Mouse (Mus musculus): ENCODE results near the gene Anxa8. TPM values are rescaled to one million over a fixed set of nuclear protein-coding genes. Genes with fewer than 3 reads are reported as not detected.

Anxa8 gene
- polyA plus RNA-seq, 1 experiment: 6.2 TPM

DNA sequence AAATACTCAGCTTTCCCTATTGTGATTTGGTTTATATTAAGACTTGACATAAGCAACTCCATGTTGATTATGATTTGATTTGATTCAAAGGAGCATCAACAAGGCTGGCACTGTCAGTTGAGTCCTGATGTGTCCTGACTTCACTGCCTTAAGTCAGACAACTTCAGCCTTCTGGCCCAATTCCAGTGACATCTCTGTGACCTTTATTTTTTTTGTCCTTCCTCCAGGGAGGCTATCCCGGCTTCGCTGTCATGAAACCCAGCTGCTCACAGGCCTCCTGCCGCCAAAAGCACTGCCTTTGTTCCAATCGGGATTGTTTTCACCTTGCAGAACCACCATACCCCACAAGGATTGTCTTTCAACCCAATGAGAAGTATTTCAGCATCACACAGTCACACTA is 10.4 kb upstream of the Anxa8 start:
- H3K27ac ChIP-seq (ENCODE audit: control insufficient read depth, insufficient read depth, low read length): no peak overlapping the region
- 75% methylated on average over 4 of the region's 4 CpGs for WGBS
- H3K36me3 ChIP-seq (ENCODE audit: control insufficient read depth, insufficient read depth, low read length): no peaks in the 10 kb centered on the region
- no peaks in the 10 kb centered on the region for H3K4me1 ChIP-seq (replicated peaks; ENCODE audit: control insufficient read depth, insufficient read depth, low read length)
- H3K27me3 ChIP-seq (ENCODE audit: control insufficient read depth, insufficient read depth, low read length): no peaks in the 10 kb centered on the region
- no peak for TF ChIP-seq POLR2A (IDR thresholded peaks at IDR 0.05; ENCODE audit: control insufficient read depth, extremely low read depth, insufficient read depth, low read length, poor library complexity)
- no peak for TF ChIP-seq CTCF (IDR thresholded peaks at IDR 0.05; ENCODE audit: borderline replicate concordance, control insufficient read depth, extremely low read depth, insufficient read depth, low read length, poor library complexity)
- no peak overlapping the region for H3K4me3 ChIP-seq (ENCODE audit: control insufficient read depth, insufficient read depth, low read length)
- DNase-seq: no peak

- Histone ChIP-seq H3K27me3 (ENCODE audit: control insufficient read depth, insufficient read depth, low read length) (no peaks in the 10 kb centered on the region), H3K4me1 (replicated peaks; ENCODE audit: control insufficient read depth, insufficient read depth, low read length) (no peaks in the 10 kb centered on the region), H3K36me3 (ENCODE audit: control insufficient read depth, insufficient read depth, low read length) (no peaks in the 10 kb centered on the region), H3K4me3 (ENCODE audit: control insufficient read depth, insufficient read depth, low read length) (no peak overlapping the region), H3K27ac (ENCODE audit: control insufficient read depth, insufficient read depth, low read length) (no peak overlapping the region)
- 72% methylated on average over 5 of the region's 5 CpGs for WGBS
- DNase-seq: no peak
- TF ChIP-seq POLR2A (IDR thresholded peaks at IDR 0.05; ENCODE audit: control insufficient read depth, extremely low read depth, insufficient read depth, low read length, poor library complexity) (no peak), CTCF (IDR thresholded peaks at IDR 0.05; ENCODE audit: borderline replicate concordance, control insufficient read depth, extremely low read depth, insufficient read depth, low read length, poor library complexity) (no peak)
Measured at GRCm38 (mm10) chr14:34077222-34077621, 8.6 kb upstream of the Anxa8 start.

- H3K27ac ChIP-seq (ENCODE audit: control insufficient read depth, insufficient read depth, low read length): no peak overlapping the region
- TF ChIP-seq POLR2A (IDR thresholded peaks at IDR 0.05; ENCODE audit: control insufficient read depth, extremely low read depth, insufficient read depth, low read length, poor library complexity) (no peak), CTCF (IDR thresholded peaks at IDR 0.05; ENCODE audit: borderline replicate concordance, control insufficient read depth, extremely low read depth, insufficient read depth, low read length, poor library complexity) (no peak)
- 72% methylated on average over 4 of the region's 4 CpGs for WGBS
- no peaks in the 10 kb centered on the region for H3K36me3 ChIP-seq (ENCODE audit: control insufficient read depth, insufficient read depth, low read length)
- H3K4me3 ChIP-seq (ENCODE audit: control insufficient read depth, insufficient read depth, low read length): no peak overlapping the region
- no peak for DNase-seq
- no peaks in the 10 kb centered on the region for H3K27me3 ChIP-seq (ENCODE audit: control insufficient read depth, insufficient read depth, low read length)
- no peaks in the 10 kb centered on the region for H3K4me1 ChIP-seq (replicated peaks; ENCODE audit: control insufficient read depth, insufficient read depth, low read length)
Measured at GRCm38 (mm10) chr14:34078293-34078692, 7.5 kb upstream of the Anxa8 start.

- H3K27ac ChIP-seq (ENCODE audit: control insufficient read depth, insufficient read depth, low read length): no peak overlapping the region
- H3K4me3 ChIP-seq (ENCODE audit: control insufficient read depth, insufficient read depth, low read length): no peak overlapping the region
- TF ChIP-seq CTCF (IDR thresholded peaks at IDR 0.05; ENCODE audit: borderline replicate concordance, control insufficient read depth, extremely low read depth, insufficient read depth, low read length, poor library complexity) (no peak), POLR2A (IDR thresholded peaks at IDR 0.05; ENCODE audit: control insufficient read depth, extremely low read depth, insufficient read depth, low read length, poor library complexity) (no peak)
- peak; percentile 14 for DNase-seq
- no peaks in the 10 kb centered on the region for H3K36me3 ChIP-seq (ENCODE audit: control insufficient read depth, insufficient read depth, low read length)
- H3K27me3 ChIP-seq (ENCODE audit: control insufficient read depth, insufficient read depth, low read length): no peaks in the 10 kb centered on the region
- WGBS: 16% methylated on average over 11 of the region's 11 CpGs
- H3K4me1 ChIP-seq (replicated peaks; ENCODE audit: control insufficient read depth, insufficient read depth, low read length): no peaks in the 10 kb centered on the region
Measured at GRCm38 (mm10) chr14:34080321-34080997, 5.3 kb upstream of the Anxa8 start.

DNA sequence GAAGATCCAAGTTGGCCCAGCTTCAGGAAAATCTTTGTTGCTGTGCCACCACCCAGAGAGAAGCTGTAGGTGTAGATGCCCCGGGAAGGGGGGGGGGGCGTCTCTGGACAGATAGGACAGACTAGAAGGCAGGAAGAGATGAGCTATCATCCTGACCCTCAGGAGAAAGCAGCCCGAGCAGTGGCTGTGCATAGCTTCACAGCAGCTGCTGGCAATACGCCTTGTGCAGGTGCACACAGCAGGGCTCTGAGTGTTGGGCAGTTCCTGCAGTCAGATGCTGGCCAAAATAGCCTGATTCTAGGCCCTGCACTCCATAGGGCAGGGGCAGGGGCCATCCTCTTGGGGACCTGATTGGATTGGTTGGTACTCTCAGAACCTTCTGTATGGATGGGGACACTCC is 1.0 kb downstream of the Anxa8 start:
- Histone ChIP-seq H3K4me1 (replicated peaks; ENCODE audit: control insufficient read depth, insufficient read depth, low read length) (no peaks in the 10 kb centered on the region), H3K27ac (ENCODE audit: control insufficient read depth, insufficient read depth, low read length) (no peak overlapping the region), H3K36me3 (ENCODE audit: control insufficient read depth, insufficient read depth, low read length) (no peaks in the 10 kb centered on the region), H3K4me3 (ENCODE audit: control insufficient read depth, insufficient read depth, low read length) (no peak overlapping the region), H3K27me3 (ENCODE audit: control insufficient read depth, insufficient read depth, low read length) (no peaks in the 10 kb centered on the region)
- 82% methylated on average over 4 of the region's 4 CpGs for WGBS
- TF ChIP-seq CTCF (IDR thresholded peaks at IDR 0.05; ENCODE audit: borderline replicate concordance, control insufficient read depth, extremely low read depth, insufficient read depth, low read length, poor library complexity) (no peak), POLR2A (IDR thresholded peaks at IDR 0.05; ENCODE audit: control insufficient read depth, extremely low read depth, insufficient read depth, low read length, poor library complexity) (no peak)
- no peak for DNase-seq

- no peak overlapping the region for H3K4me3 ChIP-seq (ENCODE audit: control insufficient read depth, insufficient read depth, low read length)
- no peak overlapping the region for H3K27ac ChIP-seq (ENCODE audit: control insufficient read depth, insufficient read depth, low read length)
- DNase-seq: no peak
- no peaks in the 10 kb centered on the region for H3K36me3 ChIP-seq (ENCODE audit: control insufficient read depth, insufficient read depth, low read length)
- 84% methylated on average over 2 of the region's 2 CpGs for WGBS
- no peaks in the 10 kb centered on the region for H3K4me1 ChIP-seq (replicated peaks; ENCODE audit: control insufficient read depth, insufficient read depth, low read length)
- TF ChIP-seq CTCF (IDR thresholded peaks at IDR 0.05; ENCODE audit: borderline replicate concordance, control insufficient read depth, extremely low read depth, insufficient read depth, low read length, poor library complexity) (no peak), POLR2A (IDR thresholded peaks at IDR 0.05; ENCODE audit: control insufficient read depth, extremely low read depth, insufficient read depth, low read length, poor library complexity) (no peak)
- H3K27me3 ChIP-seq (ENCODE audit: control insufficient read depth, insufficient read depth, low read length): no peaks in the 10 kb centered on the region
Measured at GRCm38 (mm10) chr14:34087856-34088398, 2.1 kb downstream of the Anxa8 start.
